Comparison of ENCODE assay signal across 18 mouse cellular contexts in genomic region chr16:87709144-87709543, GRCm38 (mm10). TPM values are rescaled to one million over a fixed set of nuclear protein-coding genes. Genes with fewer than 3 reads are reported as not detected.
A peak's percentile ranks its signal among the peaks of the same experiment; 100 is the strongest.
DNase-seq lines count a peak whose midpoint lies in the region; ATAC-seq and TF ChIP-seq lines count a peak whose summit lies in the region.
"Had no signal": no experiment of that assay in that cellular context is flagged by ENCODE, and none has a peak within 500 bp of the region (broad histone marks: within the 10 kb centered on the region; RNA-seq: fewer than 3 reads in every experiment).

No protein-coding gene starts in this region.

- H3K9me3 ChIP-seq in kidney, embryonic 16.5 days (ENCODE audit: low read length) = no peaks in the 10 kb centered on the region
- no peaks in the 10 kb centered on the region for H3K9me3 ChIP-seq in liver, embryonic 12.5 days (replicated peaks)
- H3K9me3 ChIP-seq: forebrain, embryonic 15.5 days; lung, embryonic 15.5 days had no signal

- no peaks in the 10 kb centered on the region for H3K27me3 ChIP-seq in kidney, embryonic 16.5 days (ENCODE audit: insufficient read depth, low read length)
- H3K27me3 ChIP-seq in liver, embryonic 12.5 days (replicated peaks) = no peaks in the 10 kb centered on the region
- no peaks in the 10 kb centered on the region for H3K27me3 ChIP-seq in cerebellum, adult 2 months (ENCODE audit: control insufficient read depth, insufficient read depth, low read length)
- H3K27me3 ChIP-seq: forebrain, embryonic 15.5 days; lung, embryonic 15.5 days had no signal

- peaks cover 30% of the 10 kb centered on the region for H3K4me1 ChIP-seq in kidney, embryonic 16.5 days (ENCODE audit: insufficient read depth, low read length)
- peaks cover 100% of the 10 kb centered on the region for H3K4me1 ChIP-seq in liver, embryonic 12.5 days
- peaks cover 7% of the 10 kb centered on the region for H3K4me1 ChIP-seq in cerebellum, adult 2 months (ENCODE audit: control insufficient read depth, insufficient read depth, low read length)

- H3K27ac ChIP-seq in kidney, embryonic 16.5 days (ENCODE audit: low read length) = 0 out of 2 replicates have a peak overlapping the region, but pooled peaks have one; percentile 47
- H3K27ac ChIP-seq in liver, embryonic 12.5 days = peak overlapping the region; percentile 45
- H3K27ac ChIP-seq in cerebellum, adult 2 months (ENCODE audit: insufficient read depth, low read length) = no peak overlapping the region
- H3K27ac ChIP-seq: forebrain, embryonic 15.5 days; hindbrain, postnatal 0 days; lung, embryonic 15.5 days had no signal

- H3K4me3 ChIP-seq in kidney, embryonic 16.5 days (ENCODE audit: low read length) = no peak overlapping the region
- no peak overlapping the region for H3K4me3 ChIP-seq in liver, embryonic 12.5 days
- H3K4me3 ChIP-seq in cerebellum, adult 2 months (replicated peaks; ENCODE audit: insufficient read depth, low read depth, low read length) = no peak overlapping the region
- H3K4me3 ChIP-seq: erythroblast, embryonic 14.5 days; forebrain, embryonic 15.5 days; lung, embryonic 15.5 days had no signal

- ATAC-seq in kidney, embryonic 16.5 days (ENCODE audit: low FRiP score, low TSS enrichment) = no peak
- no peak for ATAC-seq in liver, embryonic 12.5 days
- ATAC-seq: forebrain, embryonic 15.5 days; hindbrain, postnatal 0 days; midbrain, embryonic 16.5 days had no signal

- no peak for TF ChIP-seq CTCF in cerebellum, adult 2 months (IDR thresholded peaks at IDR 0.05; ENCODE audit: borderline replicate concordance, insufficient read depth, low read depth, low read length)

- no peak for TF ChIP-seq POLR2A in cerebellum, adult 2 months (IDR thresholded peaks at IDR 0.05; ENCODE audit: borderline replicate concordance, insufficient read depth, low read length)

- 35% methylated on average over 5 of the region's 5 CpGs for WGBS in kidney, embryonic 16.5 days
- WGBS in liver, embryonic 12.5 days (ENCODE audit: insufficient replicate concordance) = 31% methylated on average over 5 of the region's 5 CpGs
- 85% methylated on average over 5 of the region's 5 CpGs for WGBS in cerebellum, adult 2 months

- H3K36me3 ChIP-seq in kidney, embryonic 16.5 days (ENCODE audit: insufficient read depth, low read length) = no peaks in the 10 kb centered on the region
- no peaks in the 10 kb centered on the region for H3K36me3 ChIP-seq in liver, embryonic 12.5 days
- H3K36me3 ChIP-seq: forebrain, embryonic 15.5 days; lung, embryonic 15.5 days had no signal

- H3K9ac ChIP-seq in kidney, embryonic 16.5 days (replicated peaks; ENCODE audit: low read length) = no peak overlapping the region
- no peak overlapping the region for H3K9ac ChIP-seq in liver, embryonic 12.5 days
- H3K9ac ChIP-seq: forebrain, embryonic 15.5 days; lung, embryonic 15.5 days had no signal

- no peak for DNase-seq in kidney, postnatal 10 days
- DNase-seq in thymus, postnatal 0 days (ENCODE audit: low spot score) = peak; percentile 47
- DNase-seq in thymus, postnatal 14 days = no peak
- DNase-seq in cerebellum, adult 2 months = no peak
- DNase-seq in adrenal gland, postnatal 25 days = no peak
- DNase-seq: adrenal gland, adult 8-10 months; cerebellum, adult 11-12 months; cerebellum, postnatal 36 days; kidney, postnatal 25 days; layer of hippocampus, adult 9-11 months; right cerebral cortex, postnatal 14 days had no signal

- H3K4me2 ChIP-seq in kidney, embryonic 16.5 days (replicated peaks; ENCODE audit: low read depth, low read length) = no peak overlapping the region
- no peak overlapping the region for H3K4me2 ChIP-seq in liver, embryonic 12.5 days
- H3K4me2 ChIP-seq: forebrain, embryonic 15.5 days; lung, embryonic 15.5 days had no signal

RNA-seq across cellular contexts. Expression of gene Bach1, which starts 10.4 kb away (rescaled TPM):
- 12.0 and 12.5 TPM in 2 replicates for polyA plus RNA-seq in kidney, embryonic 16.5 days (2015; fragmentation: Nextera tagmentation; extraction: Ambion mirVana)
- 24.1 and 26.0 TPM in 2 replicates for polyA plus RNA-seq in thymus, postnatal 0 days (2015; fragmentation: Nextera tagmentation; extraction: Ambion mirVana)
- polyA plus RNA-seq in liver, embryonic 12.5 days (2016; fragmentation: Nextera tagmentation; extraction: Ambion mirVana) = 8.8 and 10.6 TPM in 2 replicates
- 8.5 and 8.7 TPM in 2 replicates for polyA plus RNA-seq in cerebellum, adult 2 months (2012; rRNA removed)
- 24.6 and 30.1 TPM in 2 replicates for total RNA-seq in adrenal gland, postnatal 25 days (2021)
